Mouse (Mus musculus) hindbrain, embryonic 11.5 days (tissue): ENCODE results near the gene Crygd. TPM values are rescaled to one million over a fixed set of nuclear protein-coding genes. Genes with fewer than 3 reads are reported as not detected.
"Not testable (repeated sequence)": the region's sequence is repeated elsewhere in the genome, so short reads cannot be mapped to it uniquely, and the experiment has no call there.

Experiments
- ATAC-seq: fragments of 200-750 bp; cut with Nextera tagmentation; 2 replicates; pipeline ENCODE4 v1.8.0; 2017; ENCODE audit warnings: mild to moderate bottlenecking, moderate TSS enrichment, moderate library complexity; ENCODE audit not compliant: low FRiP score
- DNase-seq: peaks from one replicate; pipeline ENCODE4 v3.0.0-alpha.2; 2015; ENCODE audit warnings: low spot score
- H3K27ac ChIP-seq: fragments of 300-500 bp; sonication (generic); 2 replicates; pipeline ENCODE4 v1.5.1; 2014; ENCODE audit warnings: mild to moderate bottlenecking, low read depth, low read length
- H3K27me3 ChIP-seq: fragments of 300-500 bp; sonication (generic); 2 replicates; pipeline ENCODE4 v1.6.1; 2014; ENCODE audit warnings: mild to moderate bottlenecking, low read length, moderate library complexity, mixed read lengths; ENCODE audit not compliant: control insufficient read depth, insufficient read depth
- H3K36me3 ChIP-seq: fragments of 300-500 bp; sonication (generic); 2 replicates; pipeline ENCODE4 v1.6.1; 2014; ENCODE audit warnings: mild to moderate bottlenecking, low read length, moderate library complexity, mixed read lengths; ENCODE audit not compliant: control insufficient read depth, insufficient read depth
- H3K4me1 ChIP-seq: fragments of 300-500 bp; sonication (generic); replicated peaks from 2 replicates; pipeline ENCODE4 v1.6.1; 2014; ENCODE audit warnings: low read length, mixed read lengths; ENCODE audit not compliant: control insufficient read depth, insufficient read depth
- H3K4me2 ChIP-seq: fragments of 300-500 bp; sonication (generic); replicated peaks from 2 replicates; pipeline ENCODE4 v1.6.1; 2014; ENCODE audit warnings: mild to moderate bottlenecking, low read depth, low read length
- H3K4me3 ChIP-seq: fragments of 300-500 bp; sonication (generic); 2 replicates; pipeline ENCODE4 v1.5.1; 2014; ENCODE audit warnings: low read depth, low read length
- H3K9ac ChIP-seq: fragments of 300-500 bp; sonication (generic); 2 replicates; pipeline ENCODE4 v1.6.1; 2014; ENCODE audit warnings: low read depth, low read length
- H3K9me3 ChIP-seq: fragments of 300-500 bp; sonication (generic); 2 replicates; pipeline ENCODE4 v1.6.1; 2016; ENCODE audit warnings: low read length; ENCODE audit not compliant: control insufficient read depth
- WGBS: fragments of 180-500 bp; shearing (Covaris S2); extraction: QIAGEN DNeasy Blood & Tissue Kit; methylation state at CpG from one replicate; pipeline ENCODE4 v1.1.7; 2014; 5-methylcytosine and 5-hydroxymethylcytosine counted together
- polyA plus RNA-seq: library from polyadenylated mRNA; unstranded; fragments of >200 nt; fragmentation: Nextera tagmentation; extraction: Ambion mirVana; gene quantifications from 2 replicates; pipeline ENCODE4 v1.2.1, GENCODE M21; 2014

Gene Crygd
- polyA plus RNA-seq, 1 experiment from 2014 or later = not detected

- H3K36me3 ChIP-seq = no peaks in the 10 kb centered on the region
- no peaks in the 10 kb centered on the region for H3K9me3 ChIP-seq
- no peak overlapping the region for H3K4me2 ChIP-seq
- no peaks in the 10 kb centered on the region; the same call in 1 of the 2 replicates for H3K4me1 ChIP-seq
- H3K4me3 ChIP-seq = no peak overlapping the region
- H3K27me3 ChIP-seq = no peaks in the 10 kb centered on the region
- 62% methylated on average over 7 of the region's 7 CpGs for WGBS
- ATAC-seq = no peak
- no peak overlapping the region for H3K27ac ChIP-seq
- no peak for DNase-seq
- no peak overlapping the region for H3K9ac ChIP-seq
Measured at GRCm38 (mm10) chr1:65051696-65052095, 11.6 kb downstream of the Crygd start.

GRCm38 (mm10) chr1:65050952-65051351 lies 12.3 kb downstream of the Crygd start, which contains the start of gene Cryge:
TSS of gene Cryge (minus strand) at chr1:65051149.
- not testable (repeated sequence) for DNase-seq, H3K9me3 ChIP-seq, H3K27ac ChIP-seq, H3K9ac ChIP-seq, H3K4me2 ChIP-seq, H3K36me3 ChIP-seq, H3K4me3 ChIP-seq, ATAC-seq, H3K4me1 ChIP-seq, H3K27me3 ChIP-seq
- 36% methylated on average over 8 of the region's 12 CpGs for WGBS

DNA sequence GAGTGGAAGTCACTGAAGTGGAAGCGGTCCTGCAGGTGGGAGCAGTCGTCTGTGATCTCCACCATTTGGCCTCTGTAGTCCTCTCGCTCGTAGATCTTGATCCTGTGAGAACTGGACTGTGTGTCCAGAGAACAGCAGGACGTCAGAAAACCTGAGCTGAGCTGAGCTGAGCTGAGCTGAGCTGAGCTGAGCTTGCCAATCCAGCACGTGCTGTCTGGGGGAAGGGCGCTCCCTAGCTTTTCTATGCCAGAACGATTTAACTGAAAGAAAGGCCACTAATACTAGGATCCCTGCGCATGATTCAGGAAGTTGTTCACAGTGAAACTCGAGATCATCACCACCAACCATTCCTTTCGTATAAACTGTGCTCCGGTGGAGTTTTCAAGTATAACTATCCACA lies 14.5 kb downstream of the Crygd start:
- Histone ChIP-seq H3K4me1 (no peaks in the 10 kb centered on the region; the same call in 1 of the 2 replicates), H3K4me2 (no peak overlapping the region), H3K4me3 (no peak overlapping the region), H3K9me3 (no peaks in the 10 kb centered on the region), H3K27me3 (no peaks in the 10 kb centered on the region), H3K36me3 (no peaks in the 10 kb centered on the region), H3K9ac (no peak overlapping the region), H3K27ac (no peak overlapping the region)
- DNase-seq (no peak), ATAC-seq (no peak)
- 59% methylated on average over 12 of the region's 12 CpGs for WGBS

DNA sequence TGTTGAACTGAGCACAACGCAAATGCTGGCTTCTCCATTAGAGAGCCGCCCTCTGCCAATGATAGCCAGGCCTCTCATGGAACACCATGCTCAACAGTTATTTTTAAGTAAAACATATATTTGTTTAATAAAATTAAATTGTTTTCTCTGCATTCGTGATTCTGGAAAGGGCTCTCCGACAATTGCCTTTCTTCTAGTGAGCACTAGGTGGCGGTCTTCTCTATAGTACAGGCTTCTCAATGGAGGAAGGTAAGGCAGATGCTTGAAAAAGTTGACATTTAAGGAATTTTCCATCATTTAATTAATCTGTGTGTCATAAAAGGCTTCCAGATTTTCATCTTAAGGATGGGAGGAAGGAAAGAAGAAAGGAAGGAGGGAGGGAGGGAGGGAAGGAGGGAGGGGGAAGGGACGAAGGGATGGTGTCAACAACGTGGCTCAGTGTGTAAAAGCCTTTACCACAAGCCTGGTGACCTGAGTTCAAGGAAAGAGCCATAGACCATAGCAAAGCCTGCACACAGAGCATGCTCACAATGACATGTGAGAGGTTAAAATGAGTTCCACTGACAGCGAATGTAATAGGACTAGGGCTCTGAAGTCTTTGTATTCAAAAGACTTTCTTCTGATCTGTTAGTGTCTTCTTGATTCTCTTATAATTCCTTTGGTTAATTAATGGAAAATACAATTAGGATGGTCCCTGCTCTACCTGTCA lies 16.7 kb downstream of the Crygd start:
- Histone ChIP-seq H3K27ac (no peak overlapping the region), H3K27me3 (no peaks in the 10 kb centered on the region), H3K9me3 (no peaks in the 10 kb centered on the region), H3K4me3 (no peak overlapping the region), H3K9ac (no peak overlapping the region), H3K36me3 (no peaks in the 10 kb centered on the region), H3K4me1 (no peaks in the 10 kb centered on the region), H3K4me2 (no peak overlapping the region)
- peak; percentile 59; the same call in 1 of the 2 replicates for ATAC-seq
- WGBS = 38% methylated on average over 8 of the region's 8 CpGs
- DNase-seq = peak; percentile 56

- Histone ChIP-seq H3K9ac (no peak overlapping the region), H3K27ac (no peak overlapping the region), H3K36me3 (no peaks in the 10 kb centered on the region), H3K4me2 (no peak overlapping the region), H3K9me3 (no peaks in the 10 kb centered on the region), H3K4me3 (no peak overlapping the region), H3K4me1 (no peaks in the 10 kb centered on the region), H3K27me3 (no peaks in the 10 kb centered on the region)
- ATAC-seq = no peak
- 90% methylated on average over 2 of the region's 2 CpGs for WGBS
- DNase-seq = no peak
Measured at GRCm38 (mm10) chr1:65043433-65043832, 19.8 kb downstream of the Crygd start.

DNA sequence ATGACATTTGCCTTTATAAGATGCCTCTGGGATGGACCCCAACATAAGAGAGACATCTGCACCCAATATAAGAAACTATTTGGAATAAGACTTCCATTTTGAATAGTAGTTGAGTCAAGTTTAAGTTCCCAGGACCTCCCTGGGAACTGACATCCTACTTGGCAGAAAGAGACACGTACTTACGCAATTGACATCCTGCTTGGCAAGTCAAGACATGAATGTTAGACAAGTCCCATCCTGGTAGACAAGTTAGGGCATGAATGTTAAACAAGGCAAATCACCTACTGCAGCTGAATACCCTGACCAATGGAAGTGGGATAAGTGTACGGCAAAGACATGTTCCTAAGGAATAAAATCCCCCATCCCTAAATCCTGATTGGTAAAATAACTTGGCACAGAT lies 21.4 kb downstream of the Crygd start:
- ATAC-seq (no peak), DNase-seq (no peak)
- H3K27me3 ChIP-seq = no peaks in the 10 kb centered on the region
- no peak overlapping the region for H3K4me2 ChIP-seq
- no peak overlapping the region for H3K9ac ChIP-seq
- 91% methylated on average over 3 of the region's 3 CpGs for WGBS
- no peak overlapping the region for H3K4me3 ChIP-seq
- no peaks in the 10 kb centered on the region for H3K36me3 ChIP-seq
- no peaks in the 10 kb centered on the region for H3K9me3 ChIP-seq
- H3K27ac ChIP-seq = no peak overlapping the region
- H3K4me1 ChIP-seq = no peaks in the 10 kb centered on the region

DNA sequence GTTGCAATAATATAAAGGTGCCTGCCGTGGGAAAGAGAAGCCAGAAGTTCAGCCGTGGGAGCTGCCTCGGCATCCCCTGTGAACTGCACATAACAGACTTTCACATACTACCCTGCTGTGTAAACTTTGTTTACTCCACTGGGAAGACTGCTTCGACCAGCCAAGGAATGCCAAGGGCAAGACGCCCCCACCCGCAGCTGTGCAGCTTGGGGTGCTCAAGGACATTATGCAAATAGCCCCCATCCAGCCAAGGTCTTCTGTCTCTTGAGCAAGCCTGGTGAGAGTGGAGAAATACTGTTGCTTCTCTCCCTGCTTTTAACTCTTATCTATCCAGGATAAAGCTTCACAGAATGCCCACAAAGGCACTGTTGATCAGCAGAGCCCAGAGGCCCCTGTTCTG lies 22.4 kb downstream of the Crygd start:
- ATAC-seq (no peak), DNase-seq (no peak)
- H3K4me3 ChIP-seq = no peak overlapping the region
- 82% methylated on average over 6 of the region's 6 CpGs for WGBS
- H3K9me3 ChIP-seq = no peaks in the 10 kb centered on the region
- no peaks in the 10 kb centered on the region for H3K4me1 ChIP-seq
- H3K4me2 ChIP-seq = no peak overlapping the region
- no peaks in the 10 kb centered on the region for H3K36me3 ChIP-seq
- H3K9ac ChIP-seq = no peak overlapping the region
- no peak overlapping the region for H3K27ac ChIP-seq
- no peaks in the 10 kb centered on the region for H3K27me3 ChIP-seq

GRCm38 (mm10) chr1:65039679-65040078 lies 23.6 kb downstream of the Crygd start:
- no peaks in the 10 kb centered on the region for H3K4me1 ChIP-seq
- 75% methylated on average over 3 of the region's 3 CpGs for WGBS
- ATAC-seq = no peak

GRCm38 (mm10) chr1:65037542-65037941 lies 25.7 kb downstream of the Crygd start:
- WGBS = 90% methylated on average over 2 of the region's 2 CpGs
- Histone ChIP-seq H3K9ac (no peak overlapping the region), H3K27me3 (no peaks in the 10 kb centered on the region), H3K4me3 (no peak overlapping the region), H3K4me2 (no peak overlapping the region), H3K36me3 (no peaks in the 10 kb centered on the region), H3K4me1 (no peaks in the 10 kb centered on the region), H3K9me3 (no peaks in the 10 kb centered on the region), H3K27ac (no peak overlapping the region)
- ATAC-seq = no peak
- no peak for DNase-seq

More at GRCm38 (mm10) chr1:65039679-65040078, 23.6 kb downstream of the Crygd start:
- Histone ChIP-seq H3K9ac (no peak overlapping the region), H3K4me2 (no peak overlapping the region), H3K9me3 (no peaks in the 10 kb centered on the region), H3K4me3 (no peak overlapping the region), H3K27me3 (no peaks in the 10 kb centered on the region), H3K36me3 (no peaks in the 10 kb centered on the region), H3K27ac (no peak overlapping the region)
- no peak for DNase-seq
